Mouse (Mus musculus) embryonic fibroblast, embryonic 13.5 days (primary cell): ENCODE measurements around the gene AF067063. TPM values are rescaled to one million over a fixed set of nuclear protein-coding genes. Genes with fewer than 3 reads are reported as not detected.

Experiments used
- H3K27ac ChIP-seq: 2 replicates; pipeline ENCODE4 v1.5.1; 2012; ENCODE audit warnings: low read length, control low read depth, inconsistent platforms; ENCODE audit not compliant: insufficient read depth
- H3K4me1 ChIP-seq: 2 replicates; pipeline ENCODE4 v1.6.1; 2011; ENCODE audit warnings: low read length; ENCODE audit not compliant: control insufficient read depth, insufficient read depth
- H3K4me3 ChIP-seq: 2 replicates; pipeline ENCODE4 v1.5.1; 2011; ENCODE audit warnings: mild to moderate bottlenecking, control low read depth, low read length; ENCODE audit not compliant: insufficient read depth
- CTCF ChIP-seq: IDR thresholded peaks from 2 replicates; pipeline ENCODE4 v1.5.1; 2011; ENCODE audit warnings: mild to moderate bottlenecking, control low read depth, low read length, moderate library complexity, borderline replicate concordance; ENCODE audit not compliant: insufficient read depth
- POLR2A ChIP-seq: IDR thresholded peaks from 2 replicates; pipeline ENCODE4 v1.6.1; 2011; ENCODE audit warnings: low read depth, mild to moderate bottlenecking, control low read depth, low read length, moderate library complexity
- polyA plus RNA-seq: library from polyadenylated mRNA; stranded (reverse); fragments of >200 nt; gene quantifications from 2 replicates; pipeline ENCODE4 v1.2.4, GENCODE M21; 2011; ENCODE audit warnings: low read depth; ENCODE audit not compliant: missing spikeins, insufficient read length

Gene AF067063
- polyA plus RNA-seq, 1 experiment, result not detected

DNA sequence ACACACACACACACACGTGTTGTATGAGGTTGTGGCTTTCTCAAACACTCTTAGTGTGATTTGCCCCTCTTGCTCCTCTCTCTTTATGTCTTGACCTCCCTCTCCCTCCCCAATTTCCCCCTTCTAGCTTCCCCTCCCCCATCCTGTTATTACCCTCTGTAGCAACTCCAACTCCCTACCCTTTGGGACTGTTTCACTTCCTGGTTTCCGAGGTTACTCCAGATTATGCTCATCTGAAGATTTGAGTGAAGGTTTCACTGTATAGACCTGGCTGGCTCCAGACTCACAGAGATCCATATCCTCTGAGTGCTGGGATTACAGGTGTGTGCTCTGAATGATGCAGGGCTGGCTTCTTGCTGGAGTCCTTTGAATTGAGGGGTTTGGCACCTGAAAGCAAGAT, 21.1 kb downstream of the AF067063 start:
- H3K4me3 ChIP-seq, result no peak overlapping the region
- TF ChIP-seq POLR2A, result no peak
- no peak for TF ChIP-seq CTCF
- no peaks in the 10 kb centered on the region for H3K4me1 ChIP-seq
- no peak overlapping the region for H3K27ac ChIP-seq

DNA sequence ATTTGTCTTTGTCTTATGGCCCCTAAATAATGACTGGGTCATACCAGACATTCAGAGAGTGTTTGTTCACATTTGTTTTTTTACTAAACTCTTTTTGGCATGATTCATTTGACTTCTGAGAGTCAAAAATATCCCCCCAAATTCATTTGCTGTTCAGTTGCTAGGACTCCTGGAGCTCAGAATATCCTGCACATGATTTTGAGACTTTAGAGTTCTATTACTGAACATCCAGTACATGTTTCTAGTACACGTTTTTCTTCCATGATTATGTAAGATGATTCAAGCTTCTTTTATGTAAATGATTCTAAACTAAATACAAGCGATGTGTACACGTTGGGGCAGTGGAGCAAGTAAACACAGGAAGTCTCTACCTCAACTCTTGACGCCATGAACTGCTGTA, 32.4 kb downstream of the AF067063 start:
- H3K4me1 ChIP-seq, result no peaks in the 10 kb centered on the region
- H3K27ac ChIP-seq, result no peak overlapping the region
- H3K4me3 ChIP-seq, result no peak overlapping the region
- no peak for TF ChIP-seq CTCF
- no peak for TF ChIP-seq POLR2A

DNA sequence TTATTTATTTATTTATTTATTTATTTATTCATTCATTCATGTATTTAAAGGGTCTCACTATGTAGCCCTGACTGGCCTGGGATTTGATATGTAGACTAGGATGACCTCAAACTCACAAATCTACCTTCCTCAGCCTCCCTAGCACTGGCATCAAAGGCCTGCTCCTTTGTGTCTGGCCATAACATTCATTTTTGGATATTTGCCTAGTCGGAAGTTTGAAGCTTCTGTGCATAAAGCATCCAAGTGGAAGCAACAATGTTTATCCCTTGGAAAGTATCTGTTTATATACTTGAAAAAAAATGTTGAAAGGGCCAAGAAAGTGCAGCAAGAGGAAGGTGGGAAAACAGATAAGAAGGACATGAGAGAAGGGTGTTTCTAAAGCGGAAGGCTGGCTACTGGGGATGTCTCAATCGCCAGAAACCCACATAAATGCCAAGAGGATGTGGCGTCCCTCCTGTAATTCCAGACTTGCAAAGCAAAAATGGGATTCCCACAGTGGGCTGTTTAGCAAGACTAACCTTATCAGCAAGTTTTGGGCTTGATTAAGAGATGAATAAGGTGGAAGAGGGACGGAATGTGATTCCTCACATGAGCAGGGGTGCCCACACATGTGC, 37.1 kb downstream of the AF067063 start:
- no peak for TF ChIP-seq POLR2A
- TF ChIP-seq CTCF, result no peak
- Histone ChIP-seq H3K4me3 (no peak overlapping the region), H3K27ac (no peak overlapping the region), H3K4me1 (no peaks in the 10 kb centered on the region)

DNA sequence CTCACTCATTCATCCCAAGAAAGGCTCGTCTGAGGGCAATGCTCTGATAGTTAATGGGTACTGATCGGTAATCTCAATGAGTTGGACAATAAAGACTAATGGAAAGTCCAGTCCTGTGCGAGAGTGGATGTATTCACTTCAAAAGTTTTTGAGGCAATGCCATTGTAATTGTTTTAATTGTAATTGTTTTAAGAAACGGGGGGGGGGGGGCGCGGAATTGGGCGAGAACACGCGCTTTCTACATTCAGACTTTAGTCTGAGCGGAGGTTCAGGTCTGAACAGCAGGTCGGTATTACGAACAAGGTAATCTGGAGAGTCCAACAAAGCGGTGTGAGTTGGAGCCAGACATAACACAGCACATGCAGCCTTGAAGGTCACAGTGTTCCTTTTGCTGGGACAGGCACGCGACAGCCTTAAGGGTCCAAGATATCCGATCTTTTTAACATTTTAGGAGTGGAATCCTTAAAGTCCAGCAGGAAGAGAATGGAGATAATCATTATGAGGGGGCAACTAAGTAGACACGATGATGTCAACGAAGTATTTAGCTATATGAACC, 38.4 kb downstream of the AF067063 start:
- TF ChIP-seq POLR2A (no peak), CTCF (no peak)
- Histone ChIP-seq H3K4me1 (no peaks in the 10 kb centered on the region), H3K4me3 (peak overlapping the region; percentile 55), H3K27ac (peak overlapping the region; percentile 54)

DNA sequence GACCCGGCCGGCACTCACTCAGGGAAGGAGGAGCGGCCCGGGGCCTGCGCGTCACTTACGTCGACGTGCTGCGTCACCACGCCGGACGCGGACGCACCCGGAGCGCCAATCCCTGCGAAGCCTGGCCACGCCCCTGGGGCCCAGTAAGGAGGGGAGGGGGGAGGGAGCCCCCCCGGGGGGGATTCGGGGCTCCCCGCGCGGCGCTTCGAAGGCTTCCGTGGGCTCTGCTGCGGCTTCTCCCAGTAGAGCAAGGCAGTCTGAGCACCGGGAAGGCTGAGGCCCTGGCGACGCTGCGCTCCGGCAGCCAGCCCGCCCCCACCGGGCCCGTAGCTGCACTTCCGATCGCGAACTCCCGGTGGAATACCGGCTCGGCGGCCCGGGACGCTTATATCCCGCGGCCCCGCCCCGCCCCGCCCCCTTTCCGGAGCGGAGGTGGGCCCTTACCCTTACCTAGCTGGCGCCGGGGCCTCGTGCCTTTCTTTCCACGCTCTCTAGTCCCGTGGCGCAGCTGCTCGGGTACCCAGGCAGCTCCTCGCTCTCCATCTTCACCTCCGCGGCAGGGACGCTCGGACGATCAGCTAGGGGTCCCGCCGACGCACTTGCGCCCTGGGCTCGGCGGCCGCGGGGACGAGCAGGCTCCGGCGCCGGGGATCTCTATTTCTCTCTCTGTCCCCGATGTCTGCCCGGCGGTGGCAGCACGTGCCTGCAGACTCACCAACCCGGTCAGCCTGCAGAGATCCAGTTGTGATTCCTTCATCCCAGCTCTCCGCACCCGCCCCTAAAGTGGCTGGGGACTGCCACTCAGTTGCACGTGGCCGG, 39.0 kb downstream of the AF067063 start, which contains the start of gene Zfp131:
Gene Zfp131 (minus strand): TSS at position 129 of the 819 bp plus-strand sequence.
- peak within 1 kb of the TSS; percentile 90 for H3K27ac ChIP-seq
- peak within 1 kb of the TSS; percentile 82 for H3K4me3 ChIP-seq
- no peaks in the 10 kb centered on the region for H3K4me1 ChIP-seq
- TF ChIP-seq POLR2A, result peak; percentile 76; the same call in 1 of the 2 replicates
- no peak for TF ChIP-seq CTCF

DNA sequence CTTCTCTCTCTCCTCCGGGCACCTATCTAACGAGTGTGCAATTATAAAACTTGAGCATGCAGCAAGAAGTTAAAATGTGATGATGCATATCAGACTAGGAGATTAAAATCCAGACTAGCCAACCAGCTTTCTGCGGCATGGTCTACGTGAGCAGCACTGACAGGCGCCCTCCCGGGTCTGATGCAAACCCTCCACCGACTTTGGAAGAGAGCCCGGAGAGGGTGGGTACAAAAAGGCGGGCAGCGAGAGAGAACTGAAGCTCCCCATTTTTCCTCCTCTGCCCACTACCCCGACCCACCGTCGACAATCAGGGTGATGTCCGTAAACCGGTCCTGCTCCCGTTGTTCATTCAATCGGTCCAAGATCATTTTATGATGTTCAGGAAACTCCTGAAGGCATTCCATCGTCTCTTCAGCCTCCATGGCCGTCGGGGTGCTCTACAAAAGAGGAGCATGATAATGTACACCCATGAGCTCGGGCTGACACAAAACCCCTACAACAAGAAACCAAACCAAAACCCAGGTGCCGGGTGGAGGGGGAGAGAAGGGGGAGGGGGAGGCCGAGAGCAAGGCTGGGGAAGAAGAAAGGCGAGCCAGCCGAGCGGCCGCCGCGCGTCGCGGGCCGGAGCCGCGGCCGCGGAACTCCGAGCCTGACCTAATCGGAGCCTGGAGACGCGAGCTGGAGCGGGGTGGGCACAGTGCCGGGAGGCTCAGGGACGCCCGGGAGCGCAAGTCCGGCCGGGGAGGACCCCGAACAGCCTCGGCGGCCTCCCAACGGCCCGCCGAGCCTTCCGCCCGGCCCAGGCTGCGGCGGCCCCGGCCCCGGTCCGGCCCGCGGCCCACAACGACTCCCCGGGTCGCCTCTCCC, 39.9 kb downstream of the AF067063 start:
- Histone ChIP-seq H3K27ac (peak overlapping the region; percentile 85), H3K4me1 (no peaks in the 10 kb centered on the region), H3K4me3 (peak overlapping the region; percentile 82)
- TF ChIP-seq POLR2A (peak; percentile 71), CTCF (no peak)

DNA sequence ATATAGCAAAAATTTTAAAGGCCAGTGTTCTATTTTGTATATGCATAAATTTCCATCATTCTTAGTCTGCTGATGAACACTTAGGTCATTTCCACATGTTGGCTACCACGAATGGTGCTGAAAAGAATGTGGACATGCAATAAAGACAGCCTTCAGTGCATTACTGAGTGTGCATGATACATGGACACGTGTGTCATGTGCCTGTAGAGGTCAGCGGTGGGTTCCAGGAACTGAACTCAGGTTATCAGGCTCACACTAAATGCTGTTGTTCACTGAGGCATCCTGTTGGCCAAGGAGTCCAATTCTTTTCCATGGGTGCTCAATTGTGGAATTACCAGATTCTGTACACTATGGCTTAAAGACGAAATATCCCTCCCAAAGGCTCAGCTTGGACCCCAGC, 46.4 kb downstream of the AF067063 start:
- TF ChIP-seq CTCF, result no peak; the same call in 1 of the 2 replicates

More for the DNA sequence above, 46.4 kb downstream of the AF067063 start:
- Histone ChIP-seq H3K4me3 (no peak overlapping the region), H3K4me1 (no peaks in the 10 kb centered on the region), H3K27ac (no peak overlapping the region)

Other genes starting within 250 kb of the AF067063 start
- 1.7 and 1.9 TPM in 2 replicates for gene Ccl28, start 206.4 kb downstream of the AF067063 start, polyA plus RNA-seq
- 166 and 168 TPM in 2 replicates for gene Hmgcs1, start 139.8 kb downstream of the AF067063 start, polyA plus RNA-seq
- gene Nim1k, start 74.3 kb downstream of the AF067063 start, polyA plus RNA-seq, result 1.3 and 1.9 TPM in 2 replicates
- 57.8 and 64.5 TPM in 2 replicates for gene Zfp131, start 39.3 kb downstream of the AF067063 start, polyA plus RNA-seq
- not detected in 2 replicates for gene D13Ertd608e, start 5.8 kb upstream of the AF067063 start, polyA plus RNA-seq
- gene Tcstv1, start 64.6 kb upstream of the AF067063 start, polyA plus RNA-seq, result not detected in 2 replicates
- gene Gm21761, start 99.1 kb upstream of the AF067063 start, polyA plus RNA-seq, result not detected in 2 replicates
- gene B020031M17Rik, start 120.6 kb upstream of the AF067063 start, polyA plus RNA-seq, result not detected in 2 replicates
- gene Gm36079, start 196.8 kb upstream of the AF067063 start, polyA plus RNA-seq, result not detected in 2 replicates
- not detected in 2 replicates for gene Gm21188, start 222.0 kb upstream of the AF067063 start, polyA plus RNA-seq